Mouse (Mus musculus): ENCODE results near the gene 4931440F15Rik. TPM values are rescaled to one million over a fixed set of nuclear protein-coding genes. Genes with fewer than 3 reads are reported as not detected.

The 4931440F15Rik gene
- polyA plus RNA-seq (2014; fragmentation: Illumina TruSeq; extraction: RNeasy Lipid Tissue Mini Kit (QIAGEN cat#74804); ENCODE audit: low replicate concordance) = not detected

DNA sequence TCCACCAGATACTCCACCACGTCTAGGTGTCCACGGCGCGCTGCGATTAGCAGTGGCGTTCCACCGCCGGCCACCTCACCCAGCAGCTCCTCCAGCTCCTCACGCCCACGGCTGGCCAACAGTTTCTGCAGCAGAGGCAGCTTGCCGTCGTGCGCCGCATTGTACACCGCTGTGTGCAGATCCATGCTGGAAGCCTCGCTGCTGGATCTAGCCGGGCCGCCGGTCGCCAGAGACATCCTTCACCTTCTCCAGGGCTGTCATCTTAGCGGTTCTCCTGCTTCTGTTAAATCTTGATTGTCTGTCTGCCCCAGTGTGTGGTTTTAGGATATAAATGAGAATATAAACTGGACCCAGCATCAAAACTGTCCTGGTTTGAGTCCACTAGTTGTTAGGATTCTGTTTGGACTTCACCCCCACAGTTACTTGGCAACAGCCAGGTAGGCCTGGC, at the start of gene 4931440F15Rik:
TSS of gene 4931440F15Rik (minus strand) at position 398 of the 448 bp plus-strand sequence.

Other genes with a start within 250 kb of the 4931440F15Rik start
- gene Rtn4, start 132.7 kb downstream of the 4931440F15Rik start, polyA plus RNA-seq (2014; fragmentation: Illumina TruSeq; extraction: RNeasy Lipid Tissue Mini Kit (QIAGEN cat#74804); ENCODE audit: low replicate concordance) = 160 TPM
- 0.93 TPM for gene Eml6, start 200.4 kb upstream of the 4931440F15Rik start, polyA plus RNA-seq (2014; fragmentation: Illumina TruSeq; extraction: RNeasy Lipid Tissue Mini Kit (QIAGEN cat#74804); ENCODE audit: low replicate concordance)

All from small intestine, adult 10 weeks (tissue).